Mouse (Mus musculus) brain, embryonic 14.5 days (tissue): ENCODE data around the gene Gm17087.

Experiments used
- CTCF ChIP-seq: fragments of 200-500 bp; IDR thresholded peaks from 2 replicates; pipeline ENCODE4 v1.5.1; 2012; ENCODE audit warnings: inconsistent platforms, mild to moderate bottlenecking, moderate library complexity, borderline replicate concordance; ENCODE audit not compliant: insufficient read depth, insufficient read length; ENCODE audit errors: extremely low read depth
- POLR2A ChIP-seq: fragments of 200-500 bp; IDR thresholded peaks from 2 replicates; pipeline ENCODE4 v1.6.1; 2012; ENCODE audit warnings: mild to moderate bottlenecking, inconsistent platforms, borderline replicate concordance; ENCODE audit not compliant: poor library complexity, insufficient read depth, insufficient read length, severe bottlenecking; ENCODE audit errors: extremely low read depth

GRCm38 (mm10) chr17:8556223-8556622 is 10.5 kb downstream of the Gm17087 start:
- TF ChIP-seq POLR2A = no peak
- no peak for TF ChIP-seq CTCF
